Mouse (Mus musculus) mouse embryonic stem cell (cell line): ENCODE results near the gene Abcg1.

Source experiments
- in situ Hi-C, 2 experiments: fragments of 300-500 bp; cut with MboI; formaldehyde crosslinking; loops; 1 replicate in 1 of 2; 3 replicates in 1 of 2; pipeline ENCODE4 v1.14.3; 2019 to 2020; ENCODE audit warnings: low sequenced_read_pairs in 2 of 2, low pct_unique_long_range_greater_than_20kb in 1 of 2, mixed read lengths in 1 of 2; ENCODE audit not compliant: unreplicated experiment in 1 of 2

Abcg1 gene

DNA sequence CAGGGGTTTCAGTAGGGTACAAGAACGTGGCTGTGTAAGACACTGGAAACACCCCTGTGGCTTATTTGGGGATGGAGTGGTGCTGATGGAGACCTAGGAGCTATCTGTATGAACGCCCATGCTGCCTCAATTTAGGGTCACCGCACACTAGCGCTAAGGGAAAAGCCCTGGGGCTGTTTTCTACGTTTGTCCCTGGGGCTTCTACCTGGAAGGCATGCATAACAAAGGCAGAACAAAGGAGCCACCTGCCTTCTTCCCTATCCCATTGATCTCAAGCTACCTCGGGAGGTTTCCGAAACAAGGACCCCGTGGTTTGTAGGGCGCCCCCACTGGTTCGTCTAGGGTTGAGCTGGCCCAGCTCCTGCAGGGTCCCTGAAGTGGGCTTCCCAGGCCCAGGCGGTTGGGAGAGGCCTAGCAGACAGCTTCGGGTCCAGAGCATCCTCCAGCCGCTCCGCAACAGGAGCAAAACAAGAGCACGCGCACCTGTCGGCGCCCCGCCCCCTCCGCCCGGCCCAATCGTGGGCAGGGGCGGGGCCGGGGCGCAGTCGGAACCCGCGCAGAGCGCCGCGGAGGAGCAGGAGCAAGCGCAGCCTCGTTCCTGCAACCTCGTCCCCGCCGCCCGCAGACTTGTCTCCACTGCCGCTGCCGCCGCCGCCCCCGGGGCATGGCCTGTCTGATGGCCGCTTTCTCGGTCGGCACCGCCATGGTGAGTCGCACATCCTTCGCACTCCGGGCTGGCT lies at the start of gene Abcg1:
Gene Abcg1, plus strand, starts transcription at position 525 of the 740 bp plus-strand sequence.
- in situ Hi-C loops: no loop called here

DNA sequence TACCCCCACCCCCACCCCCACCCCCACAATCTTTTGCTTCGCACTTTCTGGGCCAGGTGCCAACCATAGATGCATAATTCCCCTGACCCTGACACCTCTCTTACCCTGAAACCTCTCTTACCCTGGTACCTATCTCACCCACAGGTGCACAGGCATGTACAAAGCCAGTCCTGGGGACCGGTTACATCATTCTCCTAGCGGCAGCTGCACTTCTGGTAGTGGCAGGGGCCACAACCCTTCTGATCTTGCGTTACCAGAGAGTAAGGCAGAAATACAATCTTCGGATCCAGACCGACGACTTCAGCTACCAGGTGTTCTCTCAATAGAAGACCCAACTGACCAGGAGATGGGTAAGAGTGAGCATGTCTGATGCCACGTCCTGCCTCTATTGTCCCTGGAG lies 49.1 kb upstream of the Abcg1 start:
- in situ Hi-C loops: no loop called here

DNA sequence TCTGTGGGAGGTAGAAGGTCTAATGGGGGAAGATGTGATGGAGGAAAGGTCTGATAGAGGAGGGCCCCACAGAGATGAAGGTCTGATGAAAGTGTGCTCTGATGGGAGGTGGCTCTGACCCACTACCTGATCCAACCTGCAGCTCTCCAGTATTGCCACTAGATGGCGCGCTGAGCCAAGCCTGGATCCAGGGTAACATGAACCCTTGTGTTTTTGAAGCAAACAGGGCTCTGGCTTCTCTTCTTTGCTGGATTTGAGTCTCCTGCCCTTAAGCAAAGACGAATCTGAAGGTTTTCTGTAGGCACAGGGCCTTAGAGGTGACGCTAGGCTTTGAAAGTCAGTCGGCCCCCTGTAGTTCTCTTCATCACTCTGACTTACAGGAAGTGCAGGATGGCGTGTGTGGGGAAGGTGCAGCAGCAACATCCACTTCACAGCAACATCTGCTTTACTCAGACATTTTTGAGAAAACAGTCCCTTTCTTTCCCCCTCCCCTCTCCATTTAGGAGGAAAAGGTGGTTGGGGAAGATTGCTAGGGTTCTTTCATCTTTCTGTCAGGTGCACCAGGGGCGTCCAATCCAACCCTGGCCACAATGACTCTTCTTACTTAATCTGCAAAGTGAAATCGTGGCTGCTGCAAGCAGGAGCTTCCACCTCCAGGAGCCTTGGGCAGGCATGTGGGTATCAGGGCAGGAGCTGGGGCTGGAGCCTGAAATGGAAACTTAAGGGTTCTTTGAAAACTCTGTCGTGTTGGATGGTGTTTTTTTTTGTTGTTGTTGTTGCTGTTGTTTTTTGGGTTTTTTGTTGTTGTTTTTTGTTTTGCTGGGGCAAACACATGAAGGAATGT lies 45.7 kb upstream of the Abcg1 start:
- in situ Hi-C loops: no loop called here

DNA sequence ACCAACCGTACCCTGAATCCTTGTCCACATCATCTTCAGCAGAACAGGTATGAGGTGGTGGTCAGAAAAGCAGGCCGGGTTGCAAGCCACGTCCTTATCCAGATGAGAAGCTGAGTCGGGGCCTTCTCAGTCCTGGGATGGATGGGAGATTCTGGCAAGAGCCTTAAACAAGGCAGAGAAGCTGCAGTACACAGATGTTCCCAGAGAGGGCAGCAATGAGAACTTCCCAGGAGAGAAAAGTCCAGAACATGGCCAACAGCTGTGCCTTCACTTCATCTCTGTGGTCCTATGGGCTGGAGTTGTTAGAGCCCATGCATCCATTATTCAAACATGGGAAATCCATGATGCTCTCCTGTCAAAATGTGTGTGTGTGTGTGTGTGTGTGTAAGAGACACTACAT lies 39.2 kb upstream of the Abcg1 start:
- in situ Hi-C loops: loop anchor here (5.0 kb wide), 2 partner anchors 94 to 99 kb away; no protein-coding TSS in a partner anchor

DNA sequence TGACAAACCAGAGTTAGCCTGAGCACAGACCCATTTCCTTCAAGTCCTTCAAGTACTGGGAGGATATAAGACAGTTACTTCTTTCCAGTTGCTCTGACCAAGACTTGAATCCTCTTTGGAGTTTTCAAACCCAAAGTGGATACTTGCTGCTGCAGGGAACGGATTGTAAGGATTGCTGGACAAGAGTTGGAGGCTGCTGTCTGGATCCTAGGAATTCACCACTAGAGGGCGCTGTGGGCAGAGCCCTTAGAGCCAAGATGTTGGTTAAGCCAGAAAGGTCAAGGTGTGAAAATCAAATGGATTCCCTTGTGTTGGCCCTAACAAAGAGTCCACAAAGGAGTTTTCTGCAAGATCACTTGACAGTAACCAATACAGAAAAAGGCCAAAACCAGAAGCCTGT lies 38.0 kb upstream of the Abcg1 start:
- in situ Hi-C loops: loop anchor here (5.0 kb wide), 2 partner anchors 93 to 98 kb away; no protein-coding TSS in a partner anchor

DNA sequence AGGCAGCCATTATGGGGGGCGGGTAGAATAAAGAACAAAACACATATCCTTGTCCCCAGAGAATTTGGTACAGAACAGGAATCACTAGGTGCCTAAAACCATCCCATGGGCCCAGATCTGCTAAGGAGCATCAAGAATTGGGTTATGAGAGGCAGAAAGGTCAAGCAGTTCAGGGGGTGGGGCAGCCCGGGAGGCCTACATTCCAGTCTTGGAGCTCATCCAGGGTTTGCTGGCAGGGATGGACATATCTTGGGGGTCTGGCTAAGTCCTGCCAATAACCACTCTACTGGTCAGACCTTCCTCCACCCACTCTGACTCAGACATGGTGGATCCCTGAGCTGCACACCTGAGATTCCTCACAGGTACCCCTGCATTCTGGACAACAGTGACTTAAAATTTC lies 37.4 kb upstream of the Abcg1 start:
- in situ Hi-C loops: no loop called here

DNA sequence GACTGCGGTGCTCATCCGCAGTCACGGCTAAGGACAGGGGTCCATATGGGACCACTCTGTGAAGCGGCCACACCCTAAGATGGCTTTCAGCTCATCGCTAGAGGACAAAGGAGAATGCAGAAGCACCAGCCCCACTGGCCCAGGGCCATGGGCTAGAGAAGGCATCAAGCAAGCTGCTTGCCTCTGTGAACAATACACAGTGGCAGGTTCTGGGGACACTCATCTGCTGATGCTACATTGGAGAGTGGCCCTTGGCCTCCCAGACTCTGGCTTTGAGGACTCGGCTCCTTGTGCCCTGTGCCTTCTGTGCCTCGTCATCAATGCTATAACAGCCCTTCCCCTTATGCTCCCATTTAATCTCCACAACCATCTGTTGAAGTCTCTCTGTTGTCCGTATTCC lies 36.2 kb upstream of the Abcg1 start:
- in situ Hi-C loops: no loop called here

DNA sequence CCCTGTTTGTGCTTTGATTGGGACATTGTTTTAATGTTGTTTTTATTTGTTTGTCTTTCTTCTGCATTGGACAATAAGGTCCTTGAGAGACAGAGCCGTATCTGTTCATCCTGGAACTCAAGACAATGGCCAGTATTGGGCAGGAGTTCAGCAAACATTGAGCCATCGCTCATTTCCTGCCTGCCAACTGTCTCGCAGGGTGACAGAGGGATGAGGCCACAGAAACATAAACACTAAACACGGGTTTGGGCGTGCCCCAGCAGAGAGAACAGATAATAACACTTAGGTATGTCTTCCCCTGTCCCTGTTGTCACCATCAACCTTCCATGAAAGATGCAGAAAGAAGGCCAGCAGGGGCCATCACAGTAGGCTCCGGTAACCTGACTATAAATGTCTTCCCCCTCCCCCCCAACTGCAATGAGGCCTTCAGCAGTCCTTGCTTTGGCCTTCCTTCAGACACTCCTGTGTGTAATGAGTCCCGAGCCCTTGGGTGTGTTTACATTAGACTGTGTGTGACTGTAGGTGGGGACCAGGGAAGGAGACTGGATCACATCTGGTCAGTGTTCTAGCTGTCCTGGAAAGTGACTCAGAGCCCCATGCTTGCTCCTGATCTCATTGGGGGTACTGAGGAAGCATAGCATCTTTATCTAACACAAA lies 33.2 kb upstream of the Abcg1 start:
- in situ Hi-C loops: no loop called here

DNA sequence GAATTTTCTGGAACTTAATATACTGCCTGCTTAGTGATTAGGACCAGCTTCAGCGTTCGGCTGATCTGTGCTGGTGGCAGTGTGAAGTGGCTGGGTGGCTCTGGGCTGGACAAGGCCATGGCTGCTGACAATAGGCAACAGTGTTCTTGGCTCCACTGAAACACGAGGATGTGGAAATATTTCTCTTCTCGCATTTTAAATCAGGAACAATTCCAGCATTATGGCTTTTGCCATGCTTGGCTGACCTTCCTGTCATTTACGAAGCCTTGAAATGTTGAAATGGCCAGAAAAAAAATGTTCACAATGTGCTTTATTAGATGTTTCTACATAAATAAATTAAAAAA lies 32.7 kb upstream of the Abcg1 start:
- in situ Hi-C loops: no loop called here

DNA sequence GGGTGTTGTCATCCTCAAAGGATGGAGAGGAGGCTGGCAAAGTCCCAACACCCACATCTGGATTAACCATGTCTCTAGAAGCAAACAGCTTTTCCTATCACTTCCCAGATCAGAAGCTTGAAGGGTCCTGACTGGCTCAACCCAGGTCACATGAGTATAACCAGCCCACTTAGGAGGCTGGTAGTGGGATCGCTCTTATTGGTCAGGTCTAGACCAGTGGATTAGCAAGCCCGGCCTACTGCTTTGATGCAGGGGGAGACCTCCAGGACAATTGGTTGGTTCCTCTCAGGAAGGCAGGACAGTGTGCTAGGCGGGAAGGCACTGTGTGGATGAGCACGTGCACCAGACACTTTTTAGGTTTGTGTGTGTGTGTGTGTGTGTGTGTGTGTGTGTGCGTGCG lies 30.5 kb upstream of the Abcg1 start:
- in situ Hi-C loops: no loop called here

DNA sequence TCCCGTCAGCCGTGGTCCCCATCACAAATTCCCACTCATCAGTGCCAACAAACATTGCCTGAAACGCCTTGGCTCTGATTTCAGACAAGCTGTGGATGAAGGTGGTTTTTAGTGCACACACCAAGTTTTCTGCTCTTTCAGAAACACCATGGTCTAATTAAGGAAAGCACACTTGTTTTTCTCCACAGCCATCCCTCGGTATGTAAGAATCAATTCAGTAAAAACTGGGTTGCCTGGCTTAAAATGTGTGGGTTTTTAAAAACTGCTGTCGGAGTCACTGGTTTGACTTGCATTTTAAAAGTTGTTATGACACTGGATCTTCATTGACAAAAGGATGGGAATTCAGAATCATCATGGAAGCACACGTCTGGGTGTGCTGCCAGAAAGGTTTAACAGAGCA lies 29.8 kb upstream of the Abcg1 start:
- in situ Hi-C loops: no loop called here

DNA sequence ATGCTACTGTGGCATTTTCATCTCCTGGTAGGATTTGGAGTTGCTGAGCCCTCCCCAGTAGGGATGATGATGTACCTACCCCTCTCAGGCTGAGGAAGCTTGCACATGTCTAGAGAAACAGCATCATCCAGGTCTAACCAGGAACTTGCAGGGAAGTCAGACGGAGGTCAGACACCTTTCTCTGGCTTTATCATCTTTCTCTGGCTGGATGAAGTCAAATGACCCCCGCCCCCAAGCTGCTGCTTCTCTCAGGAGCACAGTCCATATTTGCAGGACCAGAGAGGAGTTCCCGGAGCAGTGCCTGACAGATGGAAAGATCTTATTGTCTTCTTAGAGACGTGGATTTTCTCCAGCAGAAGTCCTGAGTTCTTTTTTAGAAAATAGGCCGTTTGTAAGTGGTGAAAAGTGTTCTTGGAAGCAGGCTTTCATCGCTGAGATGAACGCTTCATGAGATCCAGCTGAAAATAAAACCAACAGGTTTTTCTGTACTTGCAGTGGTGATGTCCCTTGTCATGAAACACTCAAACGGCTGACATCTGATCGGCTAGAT lies 28.6 kb upstream of the Abcg1 start:
- in situ Hi-C loops: no loop called here

DNA sequence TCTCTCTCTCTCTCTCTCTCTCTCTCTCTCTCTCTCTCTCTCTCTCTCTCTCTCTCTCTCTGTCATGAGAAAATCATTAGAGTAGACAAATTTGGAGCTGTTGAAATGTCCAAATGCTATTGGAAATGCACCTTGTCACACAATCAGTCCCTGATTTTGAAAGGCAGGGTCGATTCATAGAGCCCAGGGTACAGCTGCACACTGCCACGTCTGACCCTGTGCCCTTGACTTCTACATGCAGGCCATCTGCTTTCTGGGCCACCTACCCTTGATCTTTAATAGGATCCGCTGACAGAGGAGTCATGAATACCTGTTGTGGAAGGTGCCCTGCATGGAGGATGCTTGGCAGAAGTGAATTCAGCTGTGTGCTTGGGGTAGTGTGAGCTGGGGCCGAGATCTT lies 28.1 kb upstream of the Abcg1 start:
- in situ Hi-C loops: no loop called here

DNA sequence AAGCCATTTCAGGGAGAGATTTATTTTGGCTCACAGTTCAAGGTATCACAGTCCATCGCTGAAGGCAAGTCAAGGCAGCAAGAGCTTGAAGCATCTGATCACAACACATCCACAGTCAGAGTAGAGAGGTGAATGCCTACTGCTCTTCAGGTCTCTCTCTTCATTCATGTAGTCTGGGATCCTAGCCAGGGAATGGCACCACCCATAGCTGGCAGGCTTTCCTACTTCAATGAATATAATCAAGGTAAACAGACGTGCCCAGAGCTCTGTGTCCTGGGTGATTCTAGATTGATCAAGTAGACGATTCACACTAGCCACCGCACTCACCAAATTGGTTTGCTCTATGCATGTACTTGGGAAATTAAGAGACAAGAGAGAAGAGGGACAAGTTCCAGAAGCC lies 25.1 kb upstream of the Abcg1 start:
- in situ Hi-C loops: no loop called here

DNA sequence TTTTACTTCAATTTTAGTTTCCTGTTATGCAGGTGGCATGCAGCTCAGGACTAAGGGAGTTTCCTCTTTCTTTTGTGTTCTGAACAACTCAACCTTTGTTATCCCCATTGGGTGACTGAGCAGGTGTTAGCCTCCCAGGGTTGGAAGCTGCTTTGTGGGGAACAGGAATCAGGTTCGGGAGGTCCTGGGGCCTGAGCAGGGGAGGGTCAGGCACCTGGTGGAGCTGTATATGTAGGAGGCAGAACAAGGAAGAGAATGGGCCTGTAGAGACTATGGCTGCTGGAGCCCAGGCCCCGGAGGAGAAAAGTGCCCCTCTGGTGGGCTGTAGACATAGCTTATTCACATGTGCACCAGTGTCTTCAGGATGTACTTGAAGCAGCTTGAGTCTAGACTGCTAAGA lies 24.2 kb upstream of the Abcg1 start:
- in situ Hi-C loops: no loop called here

DNA sequence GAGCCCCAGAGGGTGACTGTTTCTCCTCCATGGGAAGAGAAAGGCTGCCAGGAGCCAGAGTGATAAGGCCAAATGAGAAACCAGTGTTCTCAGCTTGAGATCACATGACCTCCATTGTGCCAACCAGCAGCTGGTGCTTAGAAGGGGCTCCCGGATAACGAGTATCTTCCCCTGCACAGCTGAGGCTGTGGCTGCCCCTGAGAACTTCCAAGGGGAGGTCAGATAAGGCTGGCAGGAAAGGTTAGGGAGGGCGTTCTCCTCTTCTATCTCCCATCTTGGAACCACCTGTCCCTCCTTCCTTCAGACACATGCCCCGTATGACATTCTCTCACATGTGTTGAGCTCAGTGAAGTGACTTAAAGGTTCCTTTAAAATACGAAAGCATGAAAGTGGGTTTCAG lies 23.3 kb upstream of the Abcg1 start:
- in situ Hi-C loops: no loop called here

DNA sequence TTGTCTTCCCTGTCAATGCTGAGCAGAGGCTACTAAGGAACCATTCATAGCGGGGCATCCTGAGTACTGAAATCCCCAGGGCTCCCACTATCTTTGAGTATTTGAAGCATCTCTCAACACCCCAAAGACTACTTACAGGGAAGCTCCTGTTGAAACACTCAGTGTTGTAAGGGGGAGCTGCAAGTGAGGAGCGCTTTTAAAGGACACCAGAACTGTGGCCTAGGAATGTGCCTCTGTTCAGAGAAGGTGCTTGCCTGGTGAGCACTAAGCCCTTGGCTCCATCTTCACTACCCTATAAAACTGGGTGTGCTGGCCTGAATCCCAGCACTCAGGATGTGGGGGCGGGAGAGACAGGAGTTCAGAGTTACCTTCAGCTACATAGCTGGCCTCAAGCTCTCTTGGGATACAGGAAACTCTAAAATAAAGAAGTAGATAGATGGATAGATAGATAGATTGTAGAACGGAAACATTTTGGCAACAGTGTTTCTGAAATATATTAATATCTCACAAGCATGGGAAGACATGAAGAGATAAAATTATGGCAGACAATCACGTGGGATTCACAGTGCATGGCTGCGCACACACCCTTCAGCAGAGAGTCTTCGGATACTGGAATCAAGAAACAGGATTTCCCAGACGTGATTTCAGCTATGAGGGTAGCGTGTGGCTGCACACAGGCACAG lies 22.7 kb upstream of the Abcg1 start:
- in situ Hi-C loops: no loop called here

DNA sequence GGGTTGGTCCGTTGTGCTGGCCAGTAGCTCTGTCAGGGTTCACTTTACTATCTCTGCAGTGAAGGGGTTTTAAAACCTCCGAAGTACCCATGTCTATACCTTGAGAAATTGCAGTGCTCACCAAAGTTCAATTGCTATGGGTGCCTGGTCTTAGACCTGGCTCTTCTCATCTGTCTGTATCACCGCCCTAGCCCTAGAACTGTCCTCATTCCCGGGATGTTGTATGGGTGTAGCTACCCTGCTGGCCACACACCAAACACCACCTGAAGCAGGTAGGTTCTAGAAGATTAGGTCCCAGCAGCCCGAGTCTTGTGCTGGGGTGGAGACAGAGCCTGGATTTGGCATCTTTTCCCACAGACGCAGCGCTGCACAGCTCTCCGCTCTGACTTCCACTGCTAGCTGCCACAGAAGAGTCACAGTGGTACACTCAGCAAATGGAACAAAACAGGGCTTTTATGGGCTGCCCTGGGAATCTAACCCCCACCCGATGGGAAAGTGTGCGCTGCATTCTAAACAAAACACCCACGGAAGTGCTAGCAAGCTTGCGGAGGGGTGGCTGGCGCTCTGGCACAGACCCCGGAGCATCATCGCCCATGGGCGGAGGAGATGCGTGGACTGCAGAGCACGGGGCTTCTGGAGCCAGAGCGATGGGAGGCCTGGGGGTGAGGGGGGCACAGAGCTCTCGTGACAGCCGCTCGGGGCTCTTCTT lies 21.2 kb upstream of the Abcg1 start:
- in situ Hi-C loops: no loop called here
